Mouse (Mus musculus): ENCODE results near the gene Gprc5b. TPM values are rescaled to one million over a fixed set of nuclear protein-coding genes. Genes with fewer than 3 reads are reported as not detected.

Gene Gprc5b
- total and polyA plus RNA-seq, 3 experiments, result 0.04 to 0.06 TPM; not detected in 1

DNA sequence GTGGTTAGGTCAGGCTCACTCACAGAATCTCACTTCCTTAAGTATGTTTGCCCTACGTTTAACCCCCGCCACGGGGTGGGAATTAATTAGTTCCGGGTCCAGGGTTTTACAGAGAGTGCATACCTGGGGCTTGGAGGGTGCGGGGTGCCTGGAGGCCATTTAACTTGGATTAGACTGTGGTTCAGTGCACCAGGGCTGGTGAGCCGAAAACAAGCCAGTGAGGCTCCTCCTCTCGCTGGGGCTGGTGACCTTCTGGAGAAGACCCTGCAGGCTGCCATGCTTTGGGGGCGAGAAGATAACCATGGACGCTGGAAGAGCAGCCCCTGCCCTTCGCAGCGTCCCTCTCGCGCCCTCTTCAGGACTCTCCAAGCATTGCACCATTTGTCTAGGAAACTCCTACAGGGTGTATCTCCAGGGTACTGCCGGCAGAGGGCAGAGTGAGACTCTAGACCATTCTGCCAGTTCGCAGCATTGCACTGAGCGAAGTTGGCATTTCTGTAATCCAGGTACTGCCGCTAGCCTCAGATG, 28.4 kb upstream of the Gprc5b start (continued):
- TF ChIP-seq GABPA (IDR thresholded peaks at IDR 0.05; ENCODE audit: insufficient replicate concordance, low read depth, low read length) (no peak), EP300 (IDR thresholded peaks at IDR 0.05; ENCODE audit: low read length) (no peak), KAT2A (IDR thresholded peaks at IDR 0.05; ENCODE audit: insufficient replicate concordance, low read length) (no peak), POLR2A (IDR thresholded peaks at IDR 0.05; ENCODE audit: low read depth, low read length) (peak; percentile 52; the same call in 1 of the 2 replicates), TBP (conservative IDR thresholded peaks at IDR 0.05; ENCODE audit: low read depth, low read length) (no peak), JUND (conservative IDR thresholded peaks at IDR 0.05; ENCODE audit: low read depth, low read length) (no peak), CHD2 (IDR thresholded peaks at IDR 0.05; ENCODE audit: low read length) (no peak), USF1 (IDR thresholded peaks at IDR 0.05; ENCODE audit: low read depth, low read length) (no peak), POLR2AphosphoS2 (IDR thresholded peaks at IDR 0.05; ENCODE audit: low read depth, low read length) (no peak), ZC3H11A (IDR thresholded peaks at IDR 0.05; ENCODE audit: low read depth, low read length) (no peak), BHLHE40 (IDR thresholded peaks at IDR 0.05; ENCODE audit: low read depth, low read length) (0 out of 2 replicates have a peak, but pooled peaks have one; percentile 12), NELFE (IDR thresholded peaks at IDR 0.05; ENCODE audit: low read depth, low read length) (peak; percentile 71; the same call in 1 of the 2 replicates), CTCF (conservative IDR thresholded peaks at IDR 0.05 in 1 of 2, IDR thresholded peaks at IDR 0.05 in 1 of 2; ENCODE audit: low read depth in 2 of 2, low read length in 2 of 2) (peak; percentile 87 to 99), MAZ (IDR thresholded peaks at IDR 0.05; ENCODE audit: low read depth, low read length) (0 out of 2 replicates have a peak, but pooled peaks have one; percentile 45), MYC (IDR thresholded peaks at IDR 0.05; ENCODE audit: low read depth, low read length) (peak; percentile 26; the same call in 1 of the 2 replicates), NRF1 (IDR thresholded peaks at IDR 0.05; ENCODE audit: low read depth, low read length) (no peak)

DNA sequence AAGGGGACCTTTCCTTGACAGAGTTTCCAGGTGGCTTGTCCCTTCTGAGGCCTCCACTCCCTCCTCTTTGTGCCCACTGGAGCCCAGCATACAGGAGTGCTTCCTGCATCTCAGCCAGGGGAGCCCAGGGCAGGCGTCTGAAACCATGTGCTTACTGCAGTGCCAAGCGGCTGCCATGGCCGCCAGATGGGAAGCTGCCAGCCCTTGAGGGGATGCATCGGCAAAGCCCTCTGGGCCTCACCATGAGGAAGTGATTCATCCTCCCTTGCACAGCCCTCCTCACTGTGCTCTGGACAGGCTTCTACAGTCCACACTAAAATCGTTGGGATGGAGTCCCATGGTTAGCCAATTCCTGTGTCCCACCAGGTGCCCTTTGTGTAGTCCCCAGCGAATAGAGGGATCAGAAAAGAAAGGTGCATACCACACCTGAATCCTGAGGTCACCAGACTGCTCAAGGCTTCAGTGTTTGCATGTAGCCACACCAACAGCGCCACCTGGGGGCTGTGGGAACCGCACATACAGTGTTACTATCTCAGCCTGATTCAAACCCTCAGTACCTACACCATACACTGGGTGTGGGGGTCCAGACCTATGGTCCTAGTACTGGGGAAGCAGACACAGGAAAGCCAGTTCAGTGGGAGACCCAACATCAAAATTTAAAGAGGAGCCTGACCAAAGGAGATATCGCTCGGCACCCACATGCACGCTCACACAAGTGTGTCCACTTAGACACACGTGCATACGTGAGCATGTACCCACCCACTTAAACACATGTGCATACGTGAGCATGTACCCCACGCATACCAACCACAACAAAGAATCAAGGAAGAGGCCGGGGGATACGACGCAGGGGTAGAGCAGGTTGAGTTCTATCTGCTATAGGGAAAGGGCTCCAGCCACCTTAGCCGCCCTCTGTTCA, 27.5 kb upstream of the Gprc5b start:
- peak overlapping the region; percentile 37 to 55 (median 45) for H3K4me3 ChIP-seq (replicated peaks in 1 of 3; ENCODE audit: low read depth in 2 of 3, low read length in 2 of 3, poor library complexity in 1 of 3)
- H3K9me3 ChIP-seq (replicated peaks; ENCODE audit: low read length), result no peaks in the 10 kb centered on the region
- peaks cover 16% of the 10 kb centered on the region for H3K27me3 ChIP-seq (replicated peaks)
- H3K36me3 ChIP-seq (replicated peaks in 1 of 2; ENCODE audit: control insufficient read depth in 1 of 2, insufficient read depth in 1 of 2, low read length in 1 of 2), result no peaks in the 10 kb centered on the region
- H3K9ac ChIP-seq (ENCODE audit: insufficient read depth, low read depth), result no peak overlapping the region
- H3K27ac ChIP-seq (ENCODE audit: insufficient read depth, low read depth), result peak overlapping the region; percentile 20; the same call in 1 of the 2 replicates
- H3K4me1 ChIP-seq (ENCODE audit: control insufficient read depth in 1 of 2, insufficient read depth in 2 of 2), result peaks cover 8 to 16% of the 10 kb centered on the region in 2 experiments; a peak in 3 of 4 replicates
- in situ Hi-C loops (cut with MboI; ENCODE audit: low pct_ligation_motif_present, low pct_unique_long_range_greater_than_20kb, low sequenced_read_pairs), result no loop called here
- DNase-seq (ENCODE audit: extremely low read depth), result peak; percentile 75
- no peaks in the 10 kb centered on the region for H3K79me2 ChIP-seq (replicated peaks; ENCODE audit: control insufficient read depth, extremely low read depth, insufficient read depth, poor library complexity, severe bottlenecking)
- peak overlapping the region; percentile 70 for H3K4me2 ChIP-seq (ENCODE audit: insufficient read depth, low read depth, poor library complexity, severe bottlenecking)
- dilution Hi-C loops (cut with MboI; ENCODE audit: extremely low pct_ligation_motif_present, extremely low pct_unique_long_range_greater_than_20kb, low sequenced_read_pairs), result no loop called here
- no peak for TF ChIP-seq ZMIZ1 (IDR thresholded peaks at IDR 0.05; ENCODE audit: low read depth, low read length)
- TF ChIP-seq MAFK (IDR thresholded peaks at IDR 0.05; ENCODE audit: insufficient replicate concordance, low read length), result no peak
- TF ChIP-seq IRF4 (IDR thresholded peaks at IDR 0.05; ENCODE audit: low read depth, low read length), result no peak
- TF ChIP-seq JUN (IDR thresholded peaks at IDR 0.05; ENCODE audit: insufficient read depth, low read depth, low read length), result no peak
- no peak for TF ChIP-seq POLR2AphosphoS2 (IDR thresholded peaks at IDR 0.05; ENCODE audit: low read depth, low read length)
- no peak for TF ChIP-seq ZC3H11A (IDR thresholded peaks at IDR 0.05; ENCODE audit: low read depth, low read length)
- peak; percentile 55 for TF ChIP-seq SMC3 (IDR thresholded peaks at IDR 0.05; ENCODE audit: low read depth, low read length)
- no peak for TF ChIP-seq PAX5 (IDR thresholded peaks at IDR 0.05; ENCODE audit: low read length)
- TF ChIP-seq NRF1 (IDR thresholded peaks at IDR 0.05; ENCODE audit: low read depth, low read length), result no peak
- TF ChIP-seq HCFC1 (IDR thresholded peaks at IDR 0.05; ENCODE audit: low read depth, low read length), result no peak
- TF ChIP-seq MYC (IDR thresholded peaks at IDR 0.05; ENCODE audit: low read depth, low read length), result 0 out of 2 replicates have a peak, but pooled peaks have one; percentile 9
- no peak for TF ChIP-seq JUND (conservative IDR thresholded peaks at IDR 0.05; ENCODE audit: low read depth, low read length)
- no peak for TF ChIP-seq ZKSCAN1 (IDR thresholded peaks at IDR 0.05; ENCODE audit: borderline replicate concordance, low read depth, low read length)
- TF ChIP-seq ETS1 (conservative IDR thresholded peaks at IDR 0.05; ENCODE audit: low read depth, low read length), result no peak
- no peak for TF ChIP-seq RCOR1 (conservative IDR thresholded peaks at IDR 0.05; ENCODE audit: low read depth, low read length)
- peak; percentile 63 for TF ChIP-seq BHLHE40 (IDR thresholded peaks at IDR 0.05; ENCODE audit: low read depth, low read length)
- no peak for TF ChIP-seq GABPA (IDR thresholded peaks at IDR 0.05; ENCODE audit: insufficient replicate concordance, low read depth, low read length)
- TF ChIP-seq UBTF (IDR thresholded peaks at IDR 0.05; ENCODE audit: low read depth, low read length), result no peak
- peak; percentile 71 to 81 for TF ChIP-seq CTCF (conservative IDR thresholded peaks at IDR 0.05 in 1 of 2, IDR thresholded peaks at IDR 0.05 in 1 of 2; ENCODE audit: low read depth in 2 of 2, low read length in 2 of 2)
- TF ChIP-seq TCF12 (IDR thresholded peaks at IDR 0.05; ENCODE audit: low read depth, low read length), result no peak
- TF ChIP-seq EP300 (IDR thresholded peaks at IDR 0.05; ENCODE audit: low read length), result no peak
- TF ChIP-seq MXI1 (IDR thresholded peaks at IDR 0.05; ENCODE audit: low read depth, low read length), result no peak
- TF ChIP-seq CHD2 (IDR thresholded peaks at IDR 0.05; ENCODE audit: low read length), result no peak
- no peak for TF ChIP-seq KAT2A (IDR thresholded peaks at IDR 0.05; ENCODE audit: insufficient replicate concordance, low read length)
- TF ChIP-seq POLR2A (IDR thresholded peaks at IDR 0.05; ENCODE audit: low read depth, low read length), result peak; percentile 26; the same call in 1 of the 2 replicates
- no peak for TF ChIP-seq MAZ (IDR thresholded peaks at IDR 0.05; ENCODE audit: low read depth, low read length)
- TF ChIP-seq MAX (IDR thresholded peaks at IDR 0.05; ENCODE audit: low read length), result no peak
- no peak for TF ChIP-seq ZNF384 (IDR thresholded peaks at IDR 0.05; ENCODE audit: low read depth, low read length)
